Mouse (Mus musculus) spleen, embryonic (tissue): ENCODE data around the gene Stard3.
"Not testable (repeated sequence)": the region's sequence is repeated elsewhere in the genome, so short reads cannot be mapped to it uniquely, and the experiment has no call there.

ENCODE experiments used
- CTCF ChIA-PET: fragments of 350-600 bp; sonication (Branson Sonifier 250); formaldehyde crosslinking; loops from one replicate; lab custom pipeline; 2022; lab: Charles Lee

Gene Stard3

GRCm38 (mm10) chr11:98369337-98369736 lies 11.2 kb downstream of the Stard3 start:
- CTCF ChIA-PET: interaction anchor here (0.6 kb wide), 1 partner anchor 231 kb away, joined by 3 read pairs; no protein-coding TSS in a partner anchor

GRCm38 (mm10) chr11:98370588-98370987 lies 12.4 kb downstream of the Stard3 start:
- CTCF ChIA-PET: no interaction called here

GRCm38 (mm10) chr11:98371556-98372240 lies 13.5 kb downstream of the Stard3 start:
- CTCF ChIA-PET: interaction anchor here (0.6 to 1.3 kb wide), 4 partner anchors 17 to 886 kb away, joined by 3 to 5 read pairs (median 4); no protein-coding TSS in a partner anchor

GRCm38 (mm10) chr11:98372406-98372805 lies 14.2 kb downstream of the Stard3 start:
- CTCF ChIA-PET: interaction anchor here (0.6 to 1.3 kb wide), 3 partner anchors 17 to 30 kb away, joined by 3 to 5 read pairs (median 4); no protein-coding TSS in a partner anchor

GRCm38 (mm10) chr11:98373244-98373643 lies 15.1 kb downstream of the Stard3 start:
- CTCF ChIA-PET: interaction anchor here (0.6 kb wide), 2 partner anchors 16 to 18 kb away, joined by 3 read pairs; no protein-coding TSS in a partner anchor

GRCm38 (mm10) chr11:98374266-98374665 lies 16.1 kb downstream of the Stard3 start:
- CTCF ChIA-PET: no interaction called here

GRCm38 (mm10) chr11:98376756-98377155 lies 18.6 kb downstream of the Stard3 start:
- CTCF ChIA-PET: interaction anchor here (0.6 kb wide), 1 partner anchor 156 kb away, joined by 5 read pairs; no protein-coding TSS in a partner anchor

GRCm38 (mm10) chr11:98377787-98378186 lies 19.6 kb downstream of the Stard3 start:
- CTCF ChIA-PET: no interaction called here

- CTCF ChIA-PET: no interaction called here
Measured at GRCm38 (mm10) chr11:98379379-98379778, 21.2 kb downstream of the Stard3 start.

GRCm38 (mm10) chr11:98380106-98380505 lies 21.9 kb downstream of the Stard3 start:
- CTCF ChIA-PET: no interaction called here

- CTCF ChIA-PET: no interaction called here
Measured at GRCm38 (mm10) chr11:98381651-98382050, 23.5 kb downstream of the Stard3 start.

GRCm38 (mm10) chr11:98382405-98382804 lies 24.2 kb downstream of the Stard3 start:
- CTCF ChIA-PET: not testable (repeated sequence)

GRCm38 (mm10) chr11:98383261-98384030 lies 25.3 kb downstream of the Stard3 start, which contains the start of gene Tcap:
Tcap (plus strand) TSS chr11:98383811.
- CTCF ChIA-PET: interaction anchor here (0.6 kb wide), 1 partner anchor 205 kb away, joined by 5 read pairs; no protein-coding TSS in a partner anchor

GRCm38 (mm10) chr11:98384216-98384615 lies 26.0 kb downstream of the Stard3 start:
- CTCF ChIA-PET: no interaction called here

GRCm38 (mm10) chr11:98384721-98385637 lies 26.8 kb downstream of the Stard3 start:
- CTCF ChIA-PET: no interaction called here

GRCm38 (mm10) chr11:98385638-98386585 lies 27.7 kb downstream of the Stard3 start, which contains the start of gene Pnmt:
Pnmt (plus strand) TSS chr11:98386450.
- CTCF ChIA-PET: no interaction called here

- CTCF ChIA-PET: no interaction called here
Measured at GRCm38 (mm10) chr11:98386596-98386995, 28.4 kb downstream of the Stard3 start.

- CTCF ChIA-PET: interaction anchor here (0.6 kb wide), 1 partner anchor 144 kb away, joined by 4 read pairs; no protein-coding TSS in a partner anchor
Measured at GRCm38 (mm10) chr11:98387056-98387577, 28.9 kb downstream of the Stard3 start.

GRCm38 (mm10) chr11:98388282-98388681 lies 30.1 kb downstream of the Stard3 start:
- CTCF ChIA-PET: interaction anchor here (0.6 to 1.8 kb wide), 4 partner anchors 15 to 46 kb away, joined by 3 to 13 read pairs (median 5); no protein-coding TSS in a partner anchor
